Mouse (Mus musculus) spleen, adult 2 months (tissue): ENCODE measurements around the gene Serinc3. TPM values are rescaled to one million over a fixed set of nuclear protein-coding genes. Genes with fewer than 3 reads are reported as not detected.

Experiments used
- DNase-seq, 2 experiments: peaks; one replicate each; pipeline versions ENCODE4 v3.0.0 to v3.0.0-alpha.2; 2012 to 2021; ENCODE audit warnings: low spot score in 2 of 2, low read depth in 1 of 2
- H3K27ac ChIP-seq: fragments of 200-500 bp; 2 replicates; pipeline ENCODE4 v1.5.1; 2012; ENCODE audit warnings: low read length, inconsistent platforms; ENCODE audit not compliant: insufficient read depth
- H3K27me3 ChIP-seq: fragments of 200-500 bp; 2 replicates; pipeline ENCODE4 v1.6.1; 2012; ENCODE audit warnings: mild to moderate bottlenecking, moderate library complexity, low read length, inconsistent platforms; ENCODE audit not compliant: control insufficient read depth, insufficient read depth
- H3K36me3 ChIP-seq: fragments of 200-500 bp; 2 replicates; pipeline ENCODE4 v1.6.1; 2012; ENCODE audit warnings: mild to moderate bottlenecking, low read length, inconsistent platforms; ENCODE audit not compliant: control insufficient read depth, insufficient read depth
- H3K4me1 ChIP-seq: fragments of 200-500 bp; 2 replicates; pipeline ENCODE4 v1.6.1; 2011; ENCODE audit warnings: inconsistent platforms; ENCODE audit not compliant: control insufficient read depth, insufficient read depth, insufficient read length
- H3K4me3 ChIP-seq: fragments of 200-500 bp; 2 replicates; pipeline ENCODE4 v1.5.1; 2011; ENCODE audit warnings: mild to moderate bottlenecking, inconsistent platforms; ENCODE audit not compliant: insufficient read depth, insufficient read length; ENCODE audit errors: extremely low read depth
- CTCF ChIP-seq: fragments of 200-500 bp; IDR thresholded peaks from 2 replicates; pipeline ENCODE4 v1.5.1; 2011; ENCODE audit warnings: mild to moderate bottlenecking, inconsistent platforms; ENCODE audit not compliant: insufficient read depth, insufficient read length, insufficient replicate concordance; ENCODE audit errors: extremely low read depth
- POLR2A ChIP-seq: fragments of 200-500 bp; IDR thresholded peaks from 2 replicates; pipeline ENCODE4 v1.6.1; 2011; ENCODE audit warnings: low read depth, low read length, inconsistent platforms
- WGBS: fragments of 180-500 bp; shearing (Covaris S2); methylation state at CpG from one replicate; pipeline ENCODE4 v1.1.7; 2018; 5-methylcytosine and 5-hydroxymethylcytosine counted together
- polyA plus RNA-seq: library from polyadenylated mRNA; depleted of rRNA; stranded (reverse); fragments of >200 nt; gene quantifications from 2 replicates; pipeline ENCODE4 v1.2.3, GENCODE M21; 2012

The Serinc3 gene
- polyA plus RNA-seq, 1 experiment: 443 TPM

DNA sequence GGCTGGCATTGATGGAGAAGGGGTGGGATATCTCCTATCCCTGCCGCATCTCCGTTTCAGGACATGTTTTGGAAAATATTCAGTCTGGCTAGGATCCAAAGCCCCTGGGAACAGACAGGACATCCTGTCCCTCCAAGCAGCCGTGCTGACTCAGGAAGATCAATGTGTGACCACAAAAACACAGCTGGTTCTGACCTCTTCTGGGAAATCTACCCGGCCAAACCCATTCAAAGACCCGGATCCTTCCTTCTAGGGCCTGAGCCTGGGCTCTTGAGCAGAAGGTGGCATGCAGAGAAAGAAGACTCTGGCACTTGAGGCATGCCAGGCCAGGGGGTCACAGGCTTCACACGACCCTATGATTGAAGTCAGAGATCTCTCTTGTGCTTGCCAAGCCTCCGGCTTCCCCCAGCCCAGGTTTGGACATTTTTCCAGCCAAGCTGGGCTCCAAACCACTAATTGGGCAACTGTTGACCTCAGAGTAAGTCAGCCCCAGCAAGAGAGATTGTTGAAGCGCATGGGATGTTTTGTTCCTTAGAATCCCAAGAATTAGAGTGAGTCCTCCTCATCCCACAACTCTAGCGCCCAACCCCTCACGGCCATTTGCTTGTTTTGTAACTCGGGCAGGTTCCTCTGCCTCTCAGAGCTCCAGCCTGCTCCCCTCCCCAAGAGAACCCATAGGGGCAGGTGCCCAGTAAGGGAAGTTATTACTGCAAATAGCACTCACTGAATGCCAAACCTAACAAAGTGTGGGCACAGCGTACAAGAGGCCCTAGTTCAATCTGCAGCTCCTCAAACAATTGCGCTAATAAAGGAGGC, 48.7 kb downstream of the Serinc3 start:
- TF ChIP-seq POLR2A: no peak
- TF ChIP-seq CTCF: no peak
- no peak for DNase-seq
- Histone ChIP-seq H3K4me3 (no peak overlapping the region), H3K4me1 (peaks cover 12% of the 10 kb centered on the region; the same call in 1 of the 2 replicates), H3K27me3 (no peaks in the 10 kb centered on the region), H3K27ac (peak overlapping the region; percentile 43), H3K36me3 (no peaks in the 10 kb centered on the region)
- whole genome bisulfite sequencing: 42% methylated on average over 13 of the region's 13 CpGs

DNA sequence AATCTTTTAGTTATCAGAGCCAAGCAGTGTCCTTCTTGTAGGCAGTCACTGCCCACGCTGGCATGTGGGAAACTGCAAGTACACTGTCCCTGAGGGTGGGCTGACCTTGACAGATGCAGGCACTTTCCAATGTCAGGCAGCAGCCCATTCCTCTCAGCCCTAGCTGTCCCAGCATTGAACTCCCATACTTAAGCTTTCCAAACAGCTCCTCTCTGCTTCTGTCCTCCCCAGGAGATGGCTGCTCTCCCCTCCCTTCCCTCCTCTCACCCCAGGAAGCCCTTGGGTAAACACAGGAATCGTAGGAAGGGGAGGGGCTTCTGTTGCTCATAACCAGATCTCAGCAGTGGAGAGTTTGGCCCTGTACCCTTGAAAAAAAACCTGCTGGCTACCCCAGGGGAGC, 49.8 kb downstream of the Serinc3 start:
- no peak for DNase-seq

DNA sequence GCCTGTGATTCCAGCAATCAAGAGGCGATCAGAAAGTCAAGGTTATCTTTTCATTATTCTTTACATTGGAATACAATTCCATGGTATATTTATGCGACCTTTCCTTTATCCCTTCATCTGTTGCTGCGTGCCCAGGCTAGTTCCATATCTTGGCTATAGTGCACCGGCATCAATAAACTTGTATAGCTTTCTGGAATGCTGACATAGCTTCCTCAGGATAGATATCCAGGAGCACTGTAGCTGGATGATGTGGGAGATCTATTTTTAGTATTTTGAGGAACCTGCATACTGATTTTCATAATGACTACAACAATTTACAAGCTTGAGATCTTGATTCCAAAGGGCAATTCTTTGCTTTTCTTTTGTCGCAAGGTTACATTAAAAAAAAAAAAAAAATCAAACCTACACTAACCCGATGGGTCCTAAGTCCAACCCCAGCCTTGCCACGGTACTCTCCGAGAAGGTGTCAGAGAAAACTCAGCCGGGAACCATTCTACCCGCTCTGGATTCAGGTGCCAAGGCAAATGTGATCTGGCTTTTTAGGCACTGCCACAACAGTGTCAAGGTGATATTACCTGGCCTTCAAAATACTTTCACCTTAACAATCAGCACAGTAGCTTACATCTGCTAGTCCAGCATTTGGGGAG, 51.2 kb downstream of the Serinc3 start:
- 90% methylated on average over 10 of the region's 10 CpGs for WGBS
- Histone ChIP-seq H3K27ac (no peak overlapping the region), H3K4me1 (peaks cover 9% of the 10 kb centered on the region; the same call in 1 of the 2 replicates), H3K36me3 (no peaks in the 10 kb centered on the region), H3K27me3 (no peaks in the 10 kb centered on the region), H3K4me3 (no peak overlapping the region)
- DNase-seq: no peak
- TF ChIP-seq POLR2A: no peak
- no peak for TF ChIP-seq CTCF

More for the DNA sequence above, 49.8 kb downstream of the Serinc3 start:
- peaks cover 9% of the 10 kb centered on the region; the same call in 1 of the 2 replicates for H3K4me1 ChIP-seq
- 47% methylated on average over 2 of the region's 2 CpGs for WGBS
- H3K36me3 ChIP-seq: no peaks in the 10 kb centered on the region
- TF ChIP-seq POLR2A: no peak
- TF ChIP-seq CTCF: no peak
- H3K4me3 ChIP-seq: no peak overlapping the region
- H3K27me3 ChIP-seq: no peaks in the 10 kb centered on the region
- H3K27ac ChIP-seq: peak overlapping the region; percentile 17; the same call in 1 of the 2 replicates

DNA sequence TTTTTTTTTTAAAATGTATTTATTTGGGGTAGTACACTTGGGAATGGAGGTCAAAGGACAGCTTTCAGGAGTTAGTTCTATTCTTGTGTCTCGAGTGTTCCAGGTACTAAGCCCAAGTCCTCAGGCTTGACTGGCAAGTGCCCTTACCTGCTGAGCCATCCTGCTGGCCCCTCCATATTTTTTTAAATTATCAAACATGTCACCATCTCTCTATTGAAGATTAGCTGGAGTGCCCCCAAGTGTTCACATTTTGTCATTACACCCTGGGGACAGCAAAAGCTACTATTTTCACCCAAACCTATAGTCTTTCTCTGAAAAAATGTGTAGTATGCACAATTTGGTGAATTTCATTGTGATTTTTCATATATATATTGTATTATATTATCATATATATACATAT, 52.8 kb downstream of the Serinc3 start:
- no peak overlapping the region for H3K27ac ChIP-seq
- DNase-seq: no peak
- WGBS: 67% methylated on average over 1 of the region's 1 CpGs
- no peaks in the 10 kb centered on the region for H3K36me3 ChIP-seq
- peaks cover 6% of the 10 kb centered on the region; the same call in 1 of the 2 replicates for H3K4me1 ChIP-seq
- TF ChIP-seq CTCF: no peak
- no peak for TF ChIP-seq POLR2A
- H3K27me3 ChIP-seq: no peaks in the 10 kb centered on the region
- no peak overlapping the region for H3K4me3 ChIP-seq

DNA sequence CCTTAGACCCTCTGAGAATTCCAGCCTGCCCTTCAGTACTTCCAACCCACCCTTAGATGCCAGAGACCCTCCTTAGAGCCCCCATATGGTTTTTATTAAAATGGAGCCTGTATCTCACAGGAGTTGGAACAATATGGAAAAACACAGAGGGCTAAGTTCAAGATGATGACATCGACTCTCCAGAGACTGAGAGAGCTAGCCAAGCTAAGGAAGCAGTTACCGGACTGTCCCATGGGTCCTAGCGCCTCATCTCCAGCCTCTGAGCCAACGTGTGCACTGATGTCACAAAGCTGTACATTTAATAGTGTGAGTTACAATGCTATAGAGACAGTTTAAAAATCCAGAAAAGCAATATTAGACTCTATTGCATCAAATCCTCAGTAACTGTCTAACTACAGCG, 53.9 kb downstream of the Serinc3 start:
- H3K27me3 ChIP-seq: no peaks in the 10 kb centered on the region
- H3K4me3 ChIP-seq: no peak overlapping the region
- no peaks in the 10 kb centered on the region for H3K36me3 ChIP-seq
- WGBS: 56% methylated on average over 5 of the region's 5 CpGs
- TF ChIP-seq POLR2A (no peak), CTCF (no peak)
- H3K27ac ChIP-seq: no peak overlapping the region
- peaks cover 2% of the 10 kb centered on the region; the same call in 1 of the 2 replicates for H3K4me1 ChIP-seq
- no peak for DNase-seq

DNA sequence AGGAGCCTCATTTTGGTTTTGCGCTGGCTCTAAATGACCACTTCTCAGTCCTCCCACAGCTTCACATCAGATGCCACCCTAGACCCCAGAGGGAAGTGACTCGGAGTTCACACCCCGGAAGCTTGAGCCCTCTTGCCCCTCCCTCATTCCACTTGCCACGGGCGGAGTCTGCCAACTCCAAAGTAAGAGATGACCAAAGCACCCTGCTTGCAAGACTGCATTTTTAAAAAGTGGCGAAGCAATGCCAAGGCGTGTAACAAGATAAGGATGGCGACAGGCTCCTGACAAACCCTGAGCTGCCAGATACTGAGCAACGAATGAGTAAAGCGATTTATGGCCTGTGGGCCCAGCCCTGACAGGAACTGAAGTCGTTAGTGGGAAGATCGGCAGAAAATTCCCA, 54.7 kb downstream of the Serinc3 start:
- H3K4me3 ChIP-seq: no peak overlapping the region
- WGBS: 40% methylated on average over 12 of the region's 12 CpGs
- peaks cover 1% of the 10 kb centered on the region; the same call in 1 of the 2 replicates for H3K4me1 ChIP-seq
- no peak for TF ChIP-seq POLR2A
- TF ChIP-seq CTCF: no peak
- H3K27me3 ChIP-seq: no peaks in the 10 kb centered on the region
- H3K36me3 ChIP-seq: no peaks in the 10 kb centered on the region
- no peak overlapping the region for H3K27ac ChIP-seq
- no peak for DNase-seq

DNA sequence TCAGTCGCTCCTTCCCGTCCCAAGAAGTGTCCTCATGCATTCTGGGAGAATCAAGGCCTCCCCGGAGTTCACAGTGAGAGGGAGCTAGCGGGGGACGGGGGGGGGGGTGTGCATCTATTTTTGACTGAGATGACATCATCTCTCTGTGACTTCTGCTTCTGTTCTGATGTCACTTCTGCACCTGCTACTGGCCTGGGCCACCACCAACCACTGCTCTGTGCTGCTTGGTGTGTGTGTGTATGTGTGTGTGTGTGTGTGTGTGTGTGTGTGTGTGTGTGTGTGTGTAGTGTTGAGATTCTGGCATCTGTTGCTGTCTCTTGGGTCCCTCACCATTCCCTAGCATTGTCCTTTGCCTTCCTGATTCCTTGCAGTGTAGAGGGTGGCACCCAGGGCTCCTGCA, 57.4 kb downstream of the Serinc3 start:
- Histone ChIP-seq H3K27me3 (no peaks in the 10 kb centered on the region), H3K4me1 (no peaks in the 10 kb centered on the region), H3K4me3 (no peak overlapping the region), H3K27ac (no peak overlapping the region), H3K36me3 (no peaks in the 10 kb centered on the region)
- TF ChIP-seq POLR2A (no peak), CTCF (no peak)
- WGBS: 28% methylated on average over 5 of the region's 5 CpGs
- DNase-seq: no peak
